Mouse (Mus musculus) testis, adult 2 months (tissue): ENCODE measurements at regions not wholly inside any gene's neighbourhood (a gene's known extent, or its start where the extent isn't known, plus 50 kb on each side); places are given as distances from the start of the nearest gene placed in this dataset.

Experiments used
- CTCF ChIP-seq: fragments of 200-500 bp; IDR thresholded peaks from 2 replicates; pipeline ENCODE4 v1.5.1; 2012; ENCODE audit warnings: low read depth, mild to moderate bottlenecking, inconsistent platforms, low read length, moderate library complexity; ENCODE audit not compliant: control insufficient read depth, insufficient read depth, insufficient replicate concordance
- POLR2A ChIP-seq: fragments of 200-500 bp; IDR thresholded peaks from 2 replicates; pipeline ENCODE4 v1.6.1; 2012; ENCODE audit warnings: low read depth, mild to moderate bottlenecking, inconsistent platforms, low read length, moderate library complexity; ENCODE audit not compliant: control insufficient read depth

- no peak for TF ChIP-seq CTCF
- TF ChIP-seq POLR2A: no peak
Observed at GRCm38 (mm10) chr5:50762261-50762660, 703.5 kb upstream of the Adgra3 start.
